Mouse (Mus musculus) mouse embryonic stem cell (cell line): ENCODE results near the gene Eif6.

ENCODE experiments used
- in situ Hi-C, 2 experiments: fragments of 300-500 bp; cut with MboI; formaldehyde crosslinking; loops; 1 replicate in 1 of 2; 3 replicates in 1 of 2; pipeline ENCODE4 v1.14.3; 2019 to 2020; ENCODE audit warnings: low sequenced_read_pairs in 2 of 2, low pct_unique_long_range_greater_than_20kb in 1 of 2, mixed read lengths in 1 of 2; ENCODE audit not compliant: unreplicated experiment in 1 of 2

The Eif6 gene

GRCm38 (mm10) chr2:155831302-155831701, 4.6 kb upstream of the Eif6 start:
- in situ Hi-C loops, result no loop called here

GRCm38 (mm10) chr2:155830841-155831240, 4.1 kb upstream of the Eif6 start:
- in situ Hi-C loops, result no loop called here

- in situ Hi-C loops, result loop anchor here in 1 of 2 experiments (5.0 kb wide), 1 partner anchor 121 kb away; the partner anchor contains the start of gene Gdf5
Measured at GRCm38 (mm10) chr2:155825904-155826629, 658 bp downstream of the Eif6 start.

- in situ Hi-C loops, result no loop called here
Measured at GRCm38 (mm10) chr2:155823722-155824121, 3.0 kb downstream of the Eif6 start.

- in situ Hi-C loops, result no loop called here
Measured at GRCm38 (mm10) chr2:155820779-155821178, 5.9 kb downstream of the Eif6 start.

- in situ Hi-C loops, result no loop called here
Measured at GRCm38 (mm10) chr2:155819449-155820251, 7.1 kb downstream of the Eif6 start.

GRCm38 (mm10) chr2:155819392-155819448, 7.5 kb downstream of the Eif6 start, which contains the start of gene BC029722:
Gene BC029722, minus strand, starts transcription at chr2:155819426.
- in situ Hi-C loops, result no loop called here

- in situ Hi-C loops, result no loop called here
Measured at GRCm38 (mm10) chr2:155818596-155819391, 7.9 kb downstream of the Eif6 start.

GRCm38 (mm10) chr2:155817301-155818245, 9.2 kb downstream of the Eif6 start:
- in situ Hi-C loops, result no loop called here

GRCm38 (mm10) chr2:155816179-155816578, 10.5 kb downstream of the Eif6 start:
- in situ Hi-C loops, result no loop called here

- in situ Hi-C loops, result no loop called here
Measured at GRCm38 (mm10) chr2:155814829-155815228, 11.9 kb downstream of the Eif6 start.

- in situ Hi-C loops, result no loop called here
Measured at GRCm38 (mm10) chr2:155812637-155813036, 14.1 kb downstream of the Eif6 start.

- in situ Hi-C loops, result no loop called here
Measured at GRCm38 (mm10) chr2:155811821-155812396, 14.8 kb downstream of the Eif6 start.

- in situ Hi-C loops, result no loop called here
Measured at GRCm38 (mm10) chr2:155809620-155810019, 17.1 kb downstream of the Eif6 start.

GRCm38 (mm10) chr2:155807408-155807807, 19.3 kb downstream of the Eif6 start:
- in situ Hi-C loops, result no loop called here

GRCm38 (mm10) chr2:155806548-155806947, 20.2 kb downstream of the Eif6 start:
- in situ Hi-C loops, result no loop called here

GRCm38 (mm10) chr2:155805925-155806255, 20.8 kb downstream of the Eif6 start:
- in situ Hi-C loops, result no loop called here

- in situ Hi-C loops, result no loop called here
Measured at GRCm38 (mm10) chr2:155805231-155805924, 21.3 kb downstream of the Eif6 start.
